Mouse (Mus musculus): ENCODE results near the gene Wdr18. TPM values are rescaled to one million over a fixed set of nuclear protein-coding genes. Genes with fewer than 3 reads are reported as not detected.

Wdr18 gene
- polyA plus RNA-seq, 1 experiment: 40.8 TPM

- WGBS: 14% methylated on average over 8 of the region's 8 CpGs
- DNase-seq (ENCODE audit: low read depth, low spot score): no peak
Observed at GRCm38 (mm10) chr10:79989272-79989786, 29.4 kb downstream of the Wdr18 start.

- DNase-seq (ENCODE audit: low read depth, low spot score): no peak
- WGBS: 61% methylated on average over 15 of the region's 15 CpGs
Observed at GRCm38 (mm10) chr10:79989870-79990269, 29.9 kb downstream of the Wdr18 start.

- 63% methylated on average over 12 of the region's 12 CpGs for WGBS
- DNase-seq (ENCODE audit: low read depth, low spot score): no peak
Observed at GRCm38 (mm10) chr10:79991099-79991498, 31.1 kb downstream of the Wdr18 start.

- 92% methylated on average over 6 of the region's 6 CpGs for WGBS
- DNase-seq (ENCODE audit: low read depth, low spot score): no peak
Observed at GRCm38 (mm10) chr10:79991548-79991947, 31.6 kb downstream of the Wdr18 start.

GRCm38 (mm10) chr10:79994397-79995115 lies 34.6 kb downstream of the Wdr18 start:
- 45% methylated on average over 16 of the region's 16 CpGs for WGBS
- DNase-seq (ENCODE audit: low read depth, low spot score): no peak

GRCm38 (mm10) chr10:79995636-79996035 lies 35.7 kb downstream of the Wdr18 start:
- no peak for DNase-seq (ENCODE audit: low read depth, low spot score)
- 69% methylated on average over 1 of the region's 1 CpGs for WGBS

- peak; percentile 92 for DNase-seq (ENCODE audit: low read depth, low spot score)
Observed at GRCm38 (mm10) chr10:79996272-79997033, 36.5 kb downstream of the Wdr18 start, which contains the start of gene Abca7. Gene Abca7, plus strand, starts transcription at chr10:79996494.

GRCm38 (mm10) chr10:79997034-79997760 lies 37.2 kb downstream of the Wdr18 start:
- WGBS: under 1% methylated on average over 35 of the region's 35 CpGs
- no peak for DNase-seq (ENCODE audit: low read depth, low spot score)

More at GRCm38 (mm10) chr10:79996272-79997033, 36.5 kb downstream of the Wdr18 start, which contains the start of gene Abca7:
- WGBS: under 1% methylated on average over 34 of the region's 34 CpGs

GRCm38 (mm10) chr10:79997819-79998218 lies 37.9 kb downstream of the Wdr18 start:
- WGBS: 24% methylated on average over 15 of the region's 15 CpGs
- no peak for DNase-seq (ENCODE audit: low read depth, low spot score)

GRCm38 (mm10) chr10:80001945-80002344 lies 42.0 kb downstream of the Wdr18 start:
- no peak for DNase-seq (ENCODE audit: low read depth, low spot score)
- 84% methylated on average over 9 of the region's 9 CpGs for WGBS

GRCm38 (mm10) chr10:80002829-80003228 lies 42.9 kb downstream of the Wdr18 start:
- no peak for DNase-seq (ENCODE audit: low read depth, low spot score)
- 83% methylated on average over 21 of the region's 21 CpGs for WGBS

GRCm38 (mm10) chr10:80003374-80004232 lies 43.7 kb downstream of the Wdr18 start:
- 57% methylated on average over 9 of the region's 9 CpGs for WGBS
- DNase-seq (ENCODE audit: low read depth, low spot score): no peak

GRCm38 (mm10) chr10:80004233-80004705 lies 44.3 kb downstream of the Wdr18 start:
- DNase-seq (ENCODE audit: low read depth, low spot score): no peak
- 83% methylated on average over 8 of the region's 8 CpGs for WGBS

GRCm38 (mm10) chr10:80011740-80012139 lies 51.8 kb downstream of the Wdr18 start:
- 95% methylated on average over 6 of the region's 6 CpGs for WGBS

GRCm38 (mm10) chr10:80013609-80014008 lies 53.7 kb downstream of the Wdr18 start:
- WGBS: 80% methylated on average over 25 of the region's 25 CpGs
- no peak for DNase-seq (ENCODE audit: low read depth, low spot score)

More at GRCm38 (mm10) chr10:80011740-80012139, 51.8 kb downstream of the Wdr18 start:
- DNase-seq (ENCODE audit: low read depth, low spot score): no peak

GRCm38 (mm10) chr10:80014484-80015290 lies 54.7 kb downstream of the Wdr18 start:
- 27% methylated on average over 28 of the region's 28 CpGs for WGBS

GRCm38 (mm10) chr10:80015583-80015982 lies 55.6 kb downstream of the Wdr18 start:
- WGBS: 84% methylated on average over 10 of the region's 10 CpGs
- no peak for DNase-seq (ENCODE audit: low read depth, low spot score)

More at GRCm38 (mm10) chr10:80014484-80015290, 54.7 kb downstream of the Wdr18 start:
- peak; percentile 89 for DNase-seq (ENCODE audit: low read depth, low spot score)

GRCm38 (mm10) chr10:80016511-80016910 lies 56.6 kb downstream of the Wdr18 start, which contains the start of gene Arhgap45:
Gene Arhgap45, plus strand, starts transcription at chr10:80016653.
- DNase-seq (ENCODE audit: low read depth, low spot score): no peak

More at GRCm38 (mm10) chr10:80016511-80016910, 56.6 kb downstream of the Wdr18 start, which contains the start of gene Arhgap45:
- WGBS: 78% methylated on average over 11 of the region's 11 CpGs
